Mouse (Mus musculus) G1E (cell line): ENCODE results near the gene Extl2. TPM values are rescaled to one million over a fixed set of nuclear protein-coding genes. Genes with fewer than 3 reads are reported as not detected.
A peak's percentile ranks its signal among the peaks of the same experiment; 100 is the strongest.

Source experiments
- ATAC-seq: 2 replicates; pipeline ENCODE4 v1.8.0; 2016; ENCODE audit warnings: mild to moderate bottlenecking; ENCODE audit not compliant: insufficient number of reproducible peaks, poor library complexity, low FRiP score, severe bottlenecking; ENCODE audit errors: extremely low read depth
- DNase-seq: peaks from one replicate; pipeline ENCODE4 v3.0.0; 2012; ENCODE audit warnings: low spot score
- H3K27me3 ChIP-seq: 2 replicates; pipeline ENCODE4 v1.6.1; 2012; ENCODE audit warnings: mild to moderate bottlenecking, low read length, inconsistent platforms; ENCODE audit not compliant: insufficient read depth
- H3K36me3 ChIP-seq: replicated peaks from 2 replicates; pipeline ENCODE3; 2012; ENCODE audit warnings: mild to moderate bottlenecking, inconsistent platforms
- H3K4me1 ChIP-seq: 2 replicates; pipeline ENCODE4 v1.6.1; 2012; ENCODE audit warnings: low read depth, low read length, inconsistent platforms, mixed read lengths; ENCODE audit not compliant: insufficient read depth
- H3K4me3 ChIP-seq: 2 replicates; pipeline ENCODE4 v1.5.1; 2012; ENCODE audit warnings: low read depth, mild to moderate bottlenecking, inconsistent platforms, low read length, moderate library complexity, mixed read lengths
- H3K9me3 ChIP-seq: replicated peaks from 2 replicates; pipeline ENCODE4 v1.6.1; 2012; ENCODE audit warnings: inconsistent platforms
- CTCF ChIP-seq: IDR thresholded peaks from 2 replicates; pipeline ENCODE4 v1.5.1; 2012; ENCODE audit warnings: low read depth, low read length, inconsistent platforms, mixed read lengths
- GATA1 ChIP-seq: IDR thresholded peaks from 2 replicates; pipeline ENCODE4 v1.6.1; 2012; ENCODE audit warnings: borderline replicate concordance, low read length, inconsistent platforms, mixed read lengths
- GATA2 ChIP-seq: IDR thresholded peaks from 2 replicates; pipeline ENCODE4 v1.6.1; 2012; ENCODE audit warnings: low read depth, low read length, inconsistent platforms, borderline replicate concordance
- POLR2AphosphoS5 ChIP-seq: IDR thresholded peaks from 2 replicates; pipeline ENCODE4 v1.6.1; 2012; ENCODE audit warnings: low read depth, low read length, inconsistent platforms; ENCODE audit not compliant: insufficient replicate concordance
- TAL1 ChIP-seq: conservative IDR thresholded peaks from 2 replicates; pipeline ENCODE4 v1.6.1; 2012; ENCODE audit warnings: low read depth, low read length, inconsistent platforms, mixed read lengths
- polyA plus RNA-seq: library from polyadenylated mRNA; stranded (reverse); fragments of >175 nt; gene quantifications from 2 replicates; pipeline ENCODE4 v1.2.3, GENCODE M21; 2012
- total RNA-seq, 2 experiments: library from RNA; stranded (forward) in 1 of 2; stranded (reverse) in 1 of 2; fragments of 200-1000 nt in 1 of 2; fragments of >200 nt in 1 of 2; fragmentation: Nextera tagmentation in 1 of 2; gene quantifications; 2 replicates each; pipeline ENCODE4 v1.2.3; 2014 to 2017

Extl2 gene
- total and polyA plus RNA-seq, 3 experiments: 6.9 to 9.1 (median 7.4) TPM

DNA sequence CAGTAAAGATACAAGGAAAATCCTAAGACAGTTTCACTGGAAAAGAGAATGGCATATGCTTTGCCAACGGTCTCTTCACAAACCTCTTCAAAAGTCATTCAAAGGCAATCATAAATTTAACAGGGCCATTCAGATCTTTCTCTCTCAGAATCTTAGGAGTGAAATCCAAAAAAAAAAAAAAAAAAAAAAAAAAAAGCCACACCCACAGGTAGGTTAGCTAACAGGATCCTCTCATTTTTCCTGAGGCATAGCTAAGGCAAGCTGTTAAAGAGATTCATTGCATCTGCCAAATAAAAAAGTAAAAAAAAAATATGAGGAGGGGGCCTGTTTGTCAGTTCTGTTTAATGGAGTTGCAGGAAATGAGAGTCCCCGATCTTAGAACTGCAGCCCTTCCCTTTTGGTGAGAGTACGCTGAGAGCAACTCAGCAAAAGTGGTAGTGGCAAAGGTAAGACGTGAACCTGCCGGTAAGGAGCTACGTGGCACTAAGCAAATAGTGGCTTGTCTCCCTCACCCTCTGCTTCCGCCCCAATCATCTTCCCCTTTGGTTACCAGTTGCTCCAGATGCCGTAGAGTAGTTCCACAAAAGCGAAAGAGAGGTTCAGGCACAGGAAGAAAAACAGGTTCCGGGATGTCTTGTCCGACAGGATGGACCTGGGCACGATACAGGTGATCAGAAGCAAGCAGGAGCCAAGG lies 831 bp upstream of the Extl2 start:
- ATAC-seq (peak; percentile 52), DNase-seq (peak; percentile 27)
- no peaks in the 10 kb centered on the region for H3K9me3 ChIP-seq
- TF ChIP-seq GATA1 (no peak), CTCF (no peak), POLR2AphosphoS5 (no peak), GATA2 (no peak), TAL1 (no peak)
- H3K27me3 ChIP-seq: no peaks in the 10 kb centered on the region
- H3K4me1 ChIP-seq: peaks cover 27% of the 10 kb centered on the region
- H3K36me3 ChIP-seq: peaks cover 40% of the 10 kb centered on the region
- peak overlapping the region; percentile 80 for H3K4me3 ChIP-seq

DNA sequence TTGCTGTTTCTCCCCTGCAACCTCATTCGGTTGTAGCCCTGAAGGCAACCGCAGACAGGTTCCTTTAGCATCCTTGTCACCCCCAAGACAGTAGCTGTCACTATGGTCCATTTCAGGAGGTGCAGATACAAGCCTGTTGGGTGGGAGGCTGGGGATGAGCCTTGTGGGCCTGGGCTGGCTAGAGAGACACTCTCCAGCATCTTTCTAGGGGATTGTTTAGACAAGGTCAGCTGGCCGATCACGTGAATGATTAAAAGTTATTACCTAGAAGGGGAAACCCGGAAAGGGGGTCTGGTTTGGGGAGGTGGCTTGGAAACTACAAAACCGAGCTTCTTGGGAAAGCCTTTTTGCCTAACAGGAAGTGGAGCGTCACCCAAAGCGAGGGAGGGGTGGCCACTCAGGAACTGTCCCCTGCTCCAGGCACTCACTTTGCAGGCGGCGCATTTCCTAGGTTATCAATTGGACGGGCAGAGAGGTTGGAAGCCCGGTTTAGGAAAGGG lies 729 bp downstream of the Extl2 start:
- peaks cover 42% of the 10 kb centered on the region for H3K36me3 ChIP-seq
- H3K4me3 ChIP-seq: peak overlapping the region; percentile 80
- peaks cover 27% of the 10 kb centered on the region for H3K4me1 ChIP-seq
- H3K27me3 ChIP-seq: no peaks in the 10 kb centered on the region
- H3K9me3 ChIP-seq: no peaks in the 10 kb centered on the region
- TF ChIP-seq GATA1 (no peak), GATA2 (no peak), TAL1 (no peak)
- peak; percentile 56 for DNase-seq
- peak; percentile 69 for ATAC-seq

DNA sequence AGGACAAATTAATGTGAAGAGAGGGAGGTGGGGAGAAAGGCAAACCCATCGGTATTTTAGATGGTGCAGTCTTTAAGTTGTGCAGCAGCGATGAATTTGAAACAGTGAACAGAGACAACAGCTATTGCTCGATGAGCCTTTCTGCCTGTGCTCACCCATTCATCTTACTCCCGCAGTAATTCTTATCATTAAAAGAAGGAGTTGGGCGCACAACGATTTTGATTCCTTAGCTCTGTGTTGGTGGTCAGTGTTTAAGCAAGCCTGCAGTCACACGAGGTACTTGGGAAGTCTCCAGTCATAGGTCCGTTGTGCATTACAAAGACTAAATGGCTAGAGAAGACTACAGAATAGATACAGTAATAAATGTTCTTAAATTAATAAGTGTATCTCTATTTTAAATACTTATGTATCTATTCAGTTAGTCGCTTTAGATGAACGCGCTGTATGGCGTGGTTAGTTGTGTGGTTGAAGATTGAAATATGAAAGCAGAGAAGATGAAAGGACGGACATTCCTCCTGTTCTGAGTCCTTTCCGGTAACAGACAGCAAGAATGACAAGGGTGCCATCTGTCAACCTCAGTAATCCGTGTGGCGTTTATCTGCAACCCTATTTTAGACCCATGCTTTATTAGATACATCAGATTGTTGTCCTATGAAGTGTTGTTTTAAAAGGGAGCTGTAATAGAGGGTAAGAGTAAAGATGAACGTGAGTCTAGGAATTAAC lies 2.5 kb downstream of the Extl2 start:
- no peak for DNase-seq
- Histone ChIP-seq H3K36me3 (peaks cover 35% of the 10 kb centered on the region), H3K4me1 (peaks cover 27% of the 10 kb centered on the region), H3K4me3 (no peak overlapping the region), H3K9me3 (no peaks in the 10 kb centered on the region), H3K27me3 (no peaks in the 10 kb centered on the region)
- no peak for ATAC-seq
- TF ChIP-seq TAL1 (no peak), GATA1 (no peak), POLR2AphosphoS5 (no peak), CTCF (no peak), GATA2 (no peak)

DNA sequence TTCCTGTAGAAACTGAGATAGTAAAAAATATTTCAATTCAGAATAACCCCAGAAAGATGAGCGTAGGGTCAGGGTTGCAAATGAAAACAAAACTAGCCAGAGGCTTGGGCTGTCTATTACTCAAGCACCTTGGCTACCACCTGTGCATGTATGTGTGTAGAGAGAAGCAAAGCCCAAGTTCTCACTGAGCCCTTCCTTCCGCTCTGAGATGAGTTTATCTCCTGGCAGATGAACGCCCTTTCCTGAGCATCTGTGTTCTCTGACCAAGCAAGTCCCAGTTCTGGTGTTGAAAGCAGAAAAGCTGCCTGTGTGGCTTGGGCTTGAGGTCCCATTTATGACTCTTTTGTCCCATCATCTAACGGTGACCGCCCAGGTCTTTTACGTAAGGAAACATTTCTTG lies 7.6 kb downstream of the Extl2 start:
- H3K4me3 ChIP-seq: no peak overlapping the region
- ATAC-seq: no peak
- no peaks in the 10 kb centered on the region for H3K9me3 ChIP-seq
- TF ChIP-seq GATA2 (no peak), POLR2AphosphoS5 (no peak), GATA1 (no peak), CTCF (no peak), TAL1 (no peak)
- H3K4me1 ChIP-seq: peaks cover 9% of the 10 kb centered on the region
- H3K27me3 ChIP-seq: no peaks in the 10 kb centered on the region
- H3K36me3 ChIP-seq: peaks cover 57% of the 10 kb centered on the region
- DNase-seq: no peak

DNA sequence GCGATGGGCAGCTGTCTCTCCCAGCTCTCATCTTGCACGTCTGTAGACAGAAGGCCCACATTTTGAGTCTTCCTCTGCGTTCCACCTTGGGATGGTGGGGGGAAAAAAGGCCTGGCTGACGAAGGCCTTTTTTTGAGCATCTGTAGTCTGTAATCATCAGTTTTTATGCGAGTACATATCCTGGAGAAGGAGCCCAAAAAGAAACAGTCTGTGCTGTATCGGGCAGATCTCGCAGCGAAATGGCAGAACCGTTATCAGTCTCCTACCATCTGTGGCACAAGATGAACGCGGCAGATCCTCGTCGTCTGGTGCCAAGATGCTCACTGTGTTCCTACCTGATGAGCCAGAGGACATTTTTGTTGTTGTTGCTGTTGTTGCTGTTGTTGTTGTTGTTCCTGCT lies 8.9 kb downstream of the Extl2 start:
- H3K36me3 ChIP-seq: peaks cover 54% of the 10 kb centered on the region
- ATAC-seq: peak; percentile 28; the same call in 1 of the 2 replicates
- TF ChIP-seq TAL1: no peak
- no peak for TF ChIP-seq GATA1
- TF ChIP-seq POLR2AphosphoS5: no peak
- no peak for TF ChIP-seq GATA2
- no peak for TF ChIP-seq CTCF

DNA sequence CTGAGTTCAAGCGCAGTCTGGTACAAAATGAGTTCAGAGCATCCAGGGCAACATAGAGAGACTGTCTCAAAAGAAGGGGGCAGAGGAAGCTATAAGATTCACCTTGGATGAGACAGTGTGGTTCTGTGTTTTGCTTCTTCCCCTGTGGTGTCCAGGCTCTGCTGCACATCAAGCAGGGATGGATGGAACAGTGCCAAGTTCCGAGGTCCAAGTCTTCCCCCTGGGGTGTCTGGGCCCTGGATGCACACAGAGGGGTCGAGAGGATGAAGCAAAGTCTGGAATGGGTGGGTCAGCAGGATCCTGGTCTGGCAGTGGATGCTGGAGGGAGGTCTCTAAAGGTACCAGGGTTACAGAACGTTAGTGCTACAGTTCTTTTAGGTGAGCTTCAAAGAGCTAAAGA lies 11.3 kb downstream of the Extl2 start:
- TF ChIP-seq CTCF: no peak
- no peak for TF ChIP-seq GATA2
- no peak for TF ChIP-seq GATA1
- TF ChIP-seq POLR2AphosphoS5: no peak
- no peak for TF ChIP-seq TAL1
- no peak for ATAC-seq
- no peaks in the 10 kb centered on the region for H3K9me3 ChIP-seq
- H3K4me1 ChIP-seq: peaks cover 7% of the 10 kb centered on the region
- DNase-seq: no peak
- no peaks in the 10 kb centered on the region for H3K27me3 ChIP-seq
- peaks cover 36% of the 10 kb centered on the region for H3K36me3 ChIP-seq
- no peak overlapping the region for H3K4me3 ChIP-seq

More for the DNA sequence above, 8.9 kb downstream of the Extl2 start:
- Histone ChIP-seq H3K4me1 (peaks cover 7% of the 10 kb centered on the region), H3K9me3 (no peaks in the 10 kb centered on the region), H3K4me3 (no peak overlapping the region), H3K27me3 (no peaks in the 10 kb centered on the region)
- DNase-seq: no peak
